ENCODE assay signal across 12 mouse cellular contexts in genomic region chr3:85174542-85175469, GRCm38 (mm10).
A peak's percentile ranks its signal among the peaks of the same experiment; 100 is the strongest.
DNase-seq lines count a peak whose midpoint lies in the region; ATAC-seq and TF ChIP-seq lines count a peak whose summit lies in the region.
"Had no signal": no experiment of that assay in that cellular context is flagged by ENCODE, and none has a peak within 500 bp of the region (broad histone marks: within the 10 kb centered on the region; RNA-seq: fewer than 3 reads in every experiment).

No protein-coding gene starts in this region.

- no peaks in the 10 kb centered on the region for H3K36me3 ChIP-seq in lung, embryonic 14.5 days (ENCODE audit: insufficient read depth)
- H3K36me3 ChIP-seq: G1E had no signal

- 40% methylated on average over 28 of the region's 28 CpGs for WGBS in lung, embryonic 14.5 days

- H3K4me1 ChIP-seq in lung, embryonic 14.5 days (ENCODE audit: insufficient read depth) = no peaks in the 10 kb centered on the region; the same call in 1 of the 2 replicates

- no peaks in the 10 kb centered on the region for H3K9me3 ChIP-seq in lung, embryonic 14.5 days (ENCODE audit: low read depth, low read length)
- H3K9me3 ChIP-seq: G1E had no signal

- no peak overlapping the region for H3K4me3 ChIP-seq in lung, embryonic 14.5 days (ENCODE audit: low read depth, low read length)

- ATAC-seq in lung, embryonic 14.5 days (ENCODE audit: insufficient read depth) = peak; percentile 62; the same call in 1 of the 2 replicates

- peak; percentile 20 for DNase-seq in embryo, embryonic 11 days
- no peak for DNase-seq in embryo, embryonic 9.5 days (ENCODE audit: extremely low spot score)
- peak; percentile 56 for DNase-seq in lung, embryonic 14.5 days
- no peak for DNase-seq in lung, postnatal 25 days (ENCODE audit: low spot score)
- DNase-seq in kidney, postnatal 14 days = peak; percentile 35
- peak; percentile 52 for DNase-seq in skeletal muscle tissue, adult 2 months (ENCODE audit: low read depth, low spot score)
- no peak for DNase-seq in urinary bladder, adult 2 months (ENCODE audit: low spot score)
- no peak for DNase-seq in right cerebral cortex, adult 2 months (ENCODE audit: low spot score in 2 of 2)
- DNase-seq: adrenal gland, adult 8-10 months; cerebellum, adult 11-12 months had no signal

- H3K9ac ChIP-seq in lung, embryonic 14.5 days = no peak overlapping the region
- H3K9ac ChIP-seq: liver, embryonic 14.5 days had no signal

- H3K27me3 ChIP-seq in lung, embryonic 14.5 days (ENCODE audit: insufficient read depth, low read length) = no peaks in the 10 kb centered on the region

- H3K4me2 ChIP-seq in lung, embryonic 14.5 days = peak overlapping the region; percentile 35; the same call in 1 of the 2 replicates

- TF ChIP-seq CTCF in lung, embryonic 14.5 days (IDR thresholded peaks at IDR 0.05; ENCODE audit: low read depth) = no peak

- H3K27ac ChIP-seq in lung, embryonic 14.5 days (ENCODE audit: low read depth) = no peak overlapping the region
- H3K27ac ChIP-seq: liver, embryonic 14.5 days had no signal

Comparison
In these comparisons a context has a peak if more than half of its experiments do, and no peak if none do; other contexts are left out.
1. DNase-seq: peak in embryo, embryonic 11 days (single experiment), lung, embryonic 14.5 days (single experiment), kidney, postnatal 14 days (single experiment) and skeletal muscle tissue, adult 2 months (single experiment); none in embryo, embryonic 9.5 days (single experiment), lung, postnatal 25 days (single experiment), urinary bladder, adult 2 months (single experiment) and right cerebral cortex, adult 2 months (0 of 2).